Comparison of ENCODE assay signal across 22 mouse cellular contexts in genomic region chr9:112860307-112860893, GRCm38 (mm10).
DNase-seq lines count a peak whose midpoint lies in the region; ATAC-seq lines count a peak whose summit lies in the region.
"Had no signal": no experiment of that assay in that cellular context is flagged by ENCODE, and none has a peak within 500 bp of the region (broad histone marks: within the 10 kb centered on the region; RNA-seq: fewer than 3 reads in every experiment).

No protein-coding gene starts in this region.

- ATAC-seq in frontal cortex, adult (ENCODE audit: low TSS enrichment), result peak; percentile 51
- ATAC-seq in midbrain, embryonic 14.5 days (ENCODE audit: low FRiP score, low TSS enrichment), result no peak
- ATAC-seq in midbrain, embryonic 11.5 days (ENCODE audit: low FRiP score), result no peak
- ATAC-seq in megakaryocyte progenitor cell, adult 5-6 weeks (replicated peaks; ENCODE audit: poor library complexity), result peak; percentile 70
- ATAC-seq: lung, postnatal 0 days had no signal

- H3K27ac ChIP-seq in midbrain, embryonic 14.5 days (replicated peaks; ENCODE audit: low read depth, low read length), result no peak overlapping the region
- no peak overlapping the region for H3K27ac ChIP-seq in midbrain, embryonic 11.5 days (ENCODE audit: low read depth, low read length)
- H3K27ac ChIP-seq: embryonic facial prominence, embryonic 10.5 days; gastrocnemius, adult 2 months; limb, embryonic 13.5 days; liver, embryonic 14.5 days had no signal

- 86% methylated on average over 3 of the region's 3 CpGs for WGBS in midbrain, embryonic 14.5 days
- 78% methylated on average over 3 of the region's 3 CpGs for WGBS in midbrain, embryonic 11.5 days

- DNase-seq in frontal cortex, postnatal 14 days (ENCODE audit: low spot score in 2 of 2), result no peak
- peak; percentile 64 for DNase-seq in midbrain, embryonic 14.5 days
- no peak for DNase-seq in midbrain, embryonic 11.5 days (ENCODE audit: low spot score, missing footprints)
- peak; percentile 59 for DNase-seq in brain, adult 2 months (ENCODE audit: low read depth, low spot score)
- no peak for DNase-seq in adrenal gland, postnatal 36 days
- DNase-seq: cerebellum, adult 11 months; cerebellum, postnatal 25 days; gastrocnemius, adult 2 months; heart, adult 11 months; heart, postnatal 4 days; kidney, adult 8-10 months; kidney, postnatal 36 days; layer of hippocampus, postnatal 36 days; retina, postnatal 1 day; spleen, adult 18-20 months; thymus, adult 2 months had no signal

- H3K9me3 ChIP-seq in midbrain, embryonic 14.5 days (ENCODE audit: control insufficient read depth, low read length), result no peaks in the 10 kb centered on the region
- no peaks in the 10 kb centered on the region for H3K9me3 ChIP-seq in midbrain, embryonic 11.5 days (ENCODE audit: control insufficient read depth, low read length)
- H3K9me3 ChIP-seq: embryonic facial prominence, embryonic 10.5 days; limb, embryonic 13.5 days had no signal

- no peak overlapping the region for H3K9ac ChIP-seq in midbrain, embryonic 14.5 days (replicated peaks; ENCODE audit: low read length)
- no peak overlapping the region for H3K9ac ChIP-seq in midbrain, embryonic 11.5 days (ENCODE audit: low read length)
- H3K9ac ChIP-seq: limb, embryonic 13.5 days; liver, embryonic 14.5 days had no signal

- no peaks in the 10 kb centered on the region for H3K36me3 ChIP-seq in midbrain, embryonic 14.5 days (ENCODE audit: control insufficient read depth, insufficient read depth, low read length)
- H3K36me3 ChIP-seq in midbrain, embryonic 11.5 days (ENCODE audit: control insufficient read depth, insufficient read depth, low read length), result no peaks in the 10 kb centered on the region
- H3K36me3 ChIP-seq: embryonic facial prominence, embryonic 10.5 days; limb, embryonic 13.5 days had no signal

- H3K4me2 ChIP-seq in midbrain, embryonic 14.5 days (ENCODE audit: low read length), result no peak overlapping the region
- H3K4me2 ChIP-seq in midbrain, embryonic 11.5 days, result no peak overlapping the region
- H3K4me2 ChIP-seq: limb, embryonic 13.5 days had no signal

- no peak overlapping the region for H3K4me3 ChIP-seq in midbrain, embryonic 14.5 days (replicated peaks; ENCODE audit: low read depth, low read length)
- no peak overlapping the region for H3K4me3 ChIP-seq in midbrain, embryonic 11.5 days (ENCODE audit: low read depth, low read length)
- H3K4me3 ChIP-seq: embryonic facial prominence, embryonic 10.5 days; gastrocnemius, adult 2 months; limb, embryonic 13.5 days had no signal

- H3K4me1 ChIP-seq in midbrain, embryonic 14.5 days (ENCODE audit: control insufficient read depth, insufficient read depth, low read length), result peaks cover 10% of the 10 kb centered on the region; the same call in 1 of the 2 replicates
- no peaks in the 10 kb centered on the region; the same call in 1 of the 2 replicates for H3K4me1 ChIP-seq in midbrain, embryonic 11.5 days (ENCODE audit: control insufficient read depth, insufficient read depth, low read length)
- H3K4me1 ChIP-seq: embryonic facial prominence, embryonic 10.5 days; limb, embryonic 13.5 days had no signal

- H3K27me3 ChIP-seq in midbrain, embryonic 14.5 days (ENCODE audit: control insufficient read depth, insufficient read depth, low read length), result 0 out of 2 replicates have a peak, but pooled peaks cover 5% of the 10 kb centered on the region
- no peaks in the 10 kb centered on the region for H3K27me3 ChIP-seq in midbrain, embryonic 11.5 days (ENCODE audit: control insufficient read depth, insufficient read depth, low read length)
- H3K27me3 ChIP-seq: limb, embryonic 13.5 days had no signal

Comparison
In these comparisons a context has a peak if more than half of its experiments do, and no peak if none do; other contexts are left out.
1. DNase-seq: peak in midbrain, embryonic 14.5 days (single experiment) and brain, adult 2 months (single experiment); none in frontal cortex, postnatal 14 days (0 of 2), midbrain, embryonic 11.5 days (single experiment) and adrenal gland, postnatal 36 days (0 of 2).
2. ATAC-seq: peak in frontal cortex, adult (single experiment) and megakaryocyte progenitor cell, adult 5-6 weeks (single experiment); none in midbrain, embryonic 14.5 days (single experiment) and midbrain, embryonic 11.5 days (single experiment).